Comparison of ENCODE assay signal across 8 mouse cellular contexts in the genomic region with DNA sequence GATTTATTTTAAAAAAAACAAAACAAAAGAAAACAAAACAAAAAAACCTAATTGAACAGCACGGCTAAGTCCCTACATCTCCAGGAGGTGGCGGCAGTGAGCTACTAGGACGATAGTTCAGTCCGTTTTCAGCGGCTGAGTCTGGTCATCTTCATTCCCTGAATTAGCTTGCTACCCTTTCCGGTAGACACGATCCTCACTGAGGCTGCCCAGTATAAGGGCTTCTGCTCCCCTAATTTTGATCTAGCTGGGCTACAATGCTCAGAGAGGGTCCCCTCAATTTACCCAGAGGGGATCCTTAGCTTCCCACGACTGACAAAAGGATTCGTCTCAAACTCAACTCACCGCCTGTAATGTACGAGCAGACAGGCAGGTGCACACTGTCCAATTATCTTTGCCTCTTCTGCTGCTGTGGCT. TPM values are rescaled to one million over a fixed set of nuclear protein-coding genes. Genes with fewer than 3 reads are reported as not detected.
A peak's percentile ranks its signal among the peaks of the same experiment; 100 is the strongest.
DNase-seq lines count a peak whose midpoint lies in the region; ATAC-seq and TF ChIP-seq lines count a peak whose summit lies in the region.

No protein-coding gene starts in this region.

- WGBS in heart, embryonic 14.5 days = 13% methylated on average over 11 of the region's 11 CpGs
- WGBS in kidney, postnatal 0 days = 17% methylated on average over 11 of the region's 11 CpGs
- 14% methylated on average over 11 of the region's 11 CpGs for WGBS in liver, embryonic 13.5 days (ENCODE audit: insufficient replicate concordance)
- 15% methylated on average over 11 of the region's 11 CpGs for WGBS in stomach, embryonic 15.5 days

- no peaks in the 10 kb centered on the region for H3K36me3 ChIP-seq in erythroblast, embryonic 14.5 days (ENCODE audit: control insufficient read depth)
- H3K36me3 ChIP-seq in heart, embryonic 14.5 days (ENCODE audit: control insufficient read depth, insufficient read depth, low read length) = no peaks in the 10 kb centered on the region
- H3K36me3 ChIP-seq in kidney, postnatal 0 days (ENCODE audit: insufficient read depth, low read length) = no peaks in the 10 kb centered on the region
- no peaks in the 10 kb centered on the region for H3K36me3 ChIP-seq in liver, embryonic 13.5 days
- H3K36me3 ChIP-seq in stomach, embryonic 15.5 days = no peaks in the 10 kb centered on the region

- peak overlapping the region; percentile 68 for H3K9ac ChIP-seq in heart, embryonic 14.5 days (ENCODE audit: low read length)
- 0 out of 2 replicates have a peak overlapping the region, but pooled peaks have one; percentile 6 for H3K9ac ChIP-seq in kidney, postnatal 0 days (ENCODE audit: low read depth, low read length)
- H3K9ac ChIP-seq in liver, embryonic 13.5 days = peak overlapping the region; percentile 56
- H3K9ac ChIP-seq in stomach, embryonic 15.5 days = 0 out of 2 replicates have a peak overlapping the region, but pooled peaks have one; percentile 6

- TF ChIP-seq POLR2A in brain, embryonic 14.5 days (IDR thresholded peaks at IDR 0.05; ENCODE audit: borderline replicate concordance, extremely low read depth, insufficient read depth, insufficient read length, poor library complexity, severe bottlenecking) = 0 out of 2 replicates have a peak, but pooled peaks have one; percentile 11

- no peaks in the 10 kb centered on the region for H3K9me3 ChIP-seq in erythroblast, embryonic 14.5 days (ENCODE audit: control insufficient read depth, low read length)
- H3K9me3 ChIP-seq in heart, embryonic 14.5 days (ENCODE audit: control insufficient read depth, low read length) = no peaks in the 10 kb centered on the region
- no peaks in the 10 kb centered on the region for H3K9me3 ChIP-seq in kidney, postnatal 0 days (replicated peaks; ENCODE audit: low read length)
- no peaks in the 10 kb centered on the region for H3K9me3 ChIP-seq in liver, embryonic 13.5 days (replicated peaks)
- H3K9me3 ChIP-seq in stomach, embryonic 15.5 days = no peaks in the 10 kb centered on the region

- H3K4me3 ChIP-seq in erythroblast, embryonic 14.5 days (replicated peaks) = peak overlapping the region; percentile 38
- peak overlapping the region in 1 of 2 experiments; percentile 27; a peak in 2 of 4 replicates for H3K4me3 ChIP-seq in heart, embryonic 14.5 days (ENCODE audit: control insufficient read depth in 1 of 2, insufficient read depth in 1 of 2, low read depth in 1 of 2, low read length in 2 of 2)
- H3K4me3 ChIP-seq in kidney, postnatal 0 days (replicated peaks; ENCODE audit: low read depth, low read length) = no peak overlapping the region
- peak overlapping the region; percentile 38 for H3K4me3 ChIP-seq in liver, embryonic 13.5 days (replicated peaks)
- peak overlapping the region; percentile 17 for H3K4me3 ChIP-seq in stomach, embryonic 15.5 days (replicated peaks)

- no peaks in the 10 kb centered on the region for H3K27me3 ChIP-seq in erythroblast, embryonic 14.5 days (ENCODE audit: control insufficient read depth)
- H3K27me3 ChIP-seq in heart, embryonic 14.5 days (ENCODE audit: control insufficient read depth, insufficient read depth, low read length) = no peaks in the 10 kb centered on the region
- no peaks in the 10 kb centered on the region for H3K27me3 ChIP-seq in kidney, postnatal 0 days (ENCODE audit: insufficient read depth, low read length)
- H3K27me3 ChIP-seq in liver, embryonic 13.5 days = no peaks in the 10 kb centered on the region
- no peaks in the 10 kb centered on the region for H3K27me3 ChIP-seq in stomach, embryonic 15.5 days (replicated peaks)

- peaks cover 5% of the 10 kb centered on the region for H3K4me1 ChIP-seq in erythroblast, embryonic 14.5 days (ENCODE audit: control insufficient read depth)
- H3K4me1 ChIP-seq in heart, embryonic 14.5 days (ENCODE audit: control insufficient read depth in 2 of 2, insufficient read depth in 2 of 2, low read length in 2 of 2) = peaks cover 11 to 16% of the 10 kb centered on the region in 2 experiments
- H3K4me1 ChIP-seq in kidney, postnatal 0 days (replicated peaks; ENCODE audit: insufficient read depth, low read length) = 0 out of 2 replicates have a peak, but pooled peaks cover 8% of the 10 kb centered on the region
- H3K4me1 ChIP-seq in liver, embryonic 13.5 days (replicated peaks) = peaks cover 13% of the 10 kb centered on the region
- peaks cover 12% of the 10 kb centered on the region for H3K4me1 ChIP-seq in stomach, embryonic 15.5 days

- peak overlapping the region in 1 of 2 experiments; percentile 20; a peak in 1 of 4 replicates for H3K27ac ChIP-seq in heart, embryonic 14.5 days (replicated peaks in 1 of 2; ENCODE audit: control insufficient read depth in 1 of 2, insufficient read depth in 1 of 2, low read depth in 2 of 2, low read length in 2 of 2)
- H3K27ac ChIP-seq in kidney, postnatal 0 days = no peak overlapping the region
- no peak overlapping the region for H3K27ac ChIP-seq in liver, embryonic 13.5 days
- H3K27ac ChIP-seq in stomach, embryonic 15.5 days = no peak overlapping the region

- H3K4me2 ChIP-seq in heart, embryonic 14.5 days (ENCODE audit: low read length) = peak overlapping the region; percentile 63
- H3K4me2 ChIP-seq in kidney, postnatal 0 days (ENCODE audit: low read length) = peak overlapping the region; percentile 48
- peak overlapping the region; percentile 60 for H3K4me2 ChIP-seq in liver, embryonic 13.5 days
- peak overlapping the region; percentile 49 for H3K4me2 ChIP-seq in stomach, embryonic 15.5 days

- peak; percentile 87 for ATAC-seq in CD4-positive, CD25-positive, alpha-beta regulatory T cell, adult 4 months
- ATAC-seq in heart, embryonic 14.5 days (ENCODE audit: insufficient number of reproducible peaks, insufficient read depth, low FRiP score, low read depth) = no peak
- peak; percentile 34; the same call in 1 of the 2 replicates for ATAC-seq in kidney, postnatal 0 days (replicated peaks; ENCODE audit: low FRiP score, low read depth)
- ATAC-seq in liver, embryonic 13.5 days (ENCODE audit: low read depth) = 0 out of 2 replicates have a peak, but pooled peaks have one; percentile 19
- no peak for ATAC-seq in stomach, embryonic 15.5 days (ENCODE audit: insufficient read depth, low FRiP score, low read depth)

- peak; percentile 95 for DNase-seq in brain, embryonic 14.5 days (ENCODE audit: low read depth)
- peak; percentile 95 for DNase-seq in kidney, postnatal 0 days (ENCODE audit: low spot score)
- DNase-seq in liver, embryonic 13.5 days = peak; percentile 57
- peak; percentile 80 for DNase-seq in neural tube, embryonic 10.5 days (ENCODE audit: extremely low spot score, low spot score)

- TF ChIP-seq CTCF in brain, embryonic 14.5 days (IDR thresholded peaks at IDR 0.05; ENCODE audit: borderline replicate concordance, extremely low read depth, insufficient read depth, insufficient read length) = peak; percentile 89
- TF ChIP-seq CTCF in kidney, postnatal 0 days (IDR thresholded peaks at IDR 0.05; ENCODE audit: low read depth) = peak; percentile 96

RNA-seq across cellular contexts. Expression of gene Bclaf1, which starts 21.8 kb away (rescaled TPM):
- 100 to 1,000 TPM; 190 to 207 TPM for polyA plus RNA-seq in CD4-positive, CD25-positive, alpha-beta regulatory T cell, adult 4 months (2017; shearing (Covaris generic))
- 73.3 and 87.8 TPM in 2 replicates for polyA plus RNA-seq in brain, embryonic 14.5 days (2012; rRNA removed)
- polyA plus RNA-seq in erythroblast, embryonic 14.5 days (2012) = 0.81 and 2.7 TPM in 2 replicates
- 86.5 and 89.4 TPM in 2 replicates for polyA plus RNA-seq in heart, embryonic 14.5 days (2014; fragmentation: Nextera tagmentation; extraction: Ambion mirVana)
- 83.9 and 88.3 TPM in 2 replicates for polyA plus RNA-seq in kidney, postnatal 0 days (2015; fragmentation: Nextera tagmentation; extraction: Ambion mirVana)
- polyA plus RNA-seq in liver, embryonic 13.5 days (2015; fragmentation: Nextera tagmentation; extraction: Ambion mirVana) = 57.1 and 68.8 TPM in 2 replicates
- polyA plus RNA-seq in stomach, embryonic 15.5 days (2015; fragmentation: Nextera tagmentation; extraction: Ambion mirVana) = 112 and 113 TPM in 2 replicates

RNA-seq across cellular contexts. Expression of gene Mtfr2, which starts 57.1 kb away (rescaled TPM):
- polyA plus RNA-seq in CD4-positive, CD25-positive, alpha-beta regulatory T cell, adult 4 months (2017; shearing (Covaris generic)) = under 1 TPM; 0.73 to 0.79 TPM
- polyA plus RNA-seq in brain, embryonic 14.5 days (2012; rRNA removed) = 3.1 and 4.2 TPM in 2 replicates
- polyA plus RNA-seq in erythroblast, embryonic 14.5 days (2012) = 0.42 and 0.93 TPM in 2 replicates
- polyA plus RNA-seq in heart, embryonic 14.5 days (2014; fragmentation: Nextera tagmentation; extraction: Ambion mirVana) = 1.5 and 1.7 TPM in 2 replicates
- polyA plus RNA-seq in kidney, postnatal 0 days (2015; fragmentation: Nextera tagmentation; extraction: Ambion mirVana) = 1.0 and 1.5 TPM in 2 replicates
- 3.5 and 3.6 TPM in 2 replicates for polyA plus RNA-seq in liver, embryonic 13.5 days (2015; fragmentation: Nextera tagmentation; extraction: Ambion mirVana)
- polyA plus RNA-seq in stomach, embryonic 15.5 days (2015; fragmentation: Nextera tagmentation; extraction: Ambion mirVana) = 1.5 and 1.6 TPM in 2 replicates

Comparison
In these comparisons a context has a peak if more than half of its experiments do, and no peak if none do; other contexts are left out.
1. ATAC-seq: peak in CD4-positive, CD25-positive, alpha-beta regulatory T cell, adult 4 months (single experiment), kidney, postnatal 0 days (single experiment) and liver, embryonic 13.5 days (single experiment); none in heart, embryonic 14.5 days (single experiment) and stomach, embryonic 15.5 days (single experiment).
2. H3K9ac ChIP-seq: peak in every context shown above with its lines; median percentile 68 in heart, embryonic 14.5 days; 56 in liver, embryonic 13.5 days; 6 in kidney, postnatal 0 days; 6 in stomach, embryonic 15.5 days.
3. RNA of gene Bclaf1, which starts 21.8 kb away (polyA plus RNA-seq): 190 to 207 TPM in CD4-positive, CD25-positive, alpha-beta regulatory T cell, adult 4 months, 112 to 113 TPM in stomach, embryonic 15.5 days, 73.3 to 87.8 TPM in brain, embryonic 14.5 days, 86.5 to 89.4 TPM in heart, embryonic 14.5 days, 83.9 to 88.3 TPM in kidney, postnatal 0 days and 57.1 to 68.8 TPM in liver, embryonic 13.5 days; 0.81 to 2.7 TPM in erythroblast, embryonic 14.5 days; every median in the first group is over 10 times any median in the second.
4. Peak in every context shown above with its lines, with median percentiles within 50 percentile points of each other: DNase-seq and H3K4me2 ChIP-seq.